Comparison of ENCODE assay signal across 22 mouse cellular contexts in the genomic region with DNA sequence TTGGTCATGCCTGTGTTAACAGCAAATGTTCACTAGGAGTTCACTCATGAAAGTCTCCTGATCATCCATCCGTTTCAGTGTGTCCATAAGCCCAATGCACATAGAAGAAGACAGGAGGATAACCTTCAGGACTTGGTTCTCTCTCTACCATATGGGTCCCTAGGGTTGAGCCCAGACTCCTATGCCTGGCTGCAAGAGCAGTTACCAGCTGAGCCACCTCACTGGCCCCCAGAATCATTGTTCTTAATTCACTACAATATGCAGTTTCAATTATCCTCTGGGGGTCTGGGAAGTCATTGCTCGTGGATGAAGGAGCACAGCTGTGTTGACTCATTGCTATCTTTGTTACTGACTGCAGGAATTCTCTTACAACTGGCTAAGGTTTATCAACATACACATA.
DNase-seq lines count a peak whose midpoint lies in the region; ATAC-seq and TF ChIP-seq lines count a peak whose summit lies in the region.
"Had no signal": no experiment of that assay in that cellular context is flagged by ENCODE, and none has a peak within 500 bp of the region (broad histone marks: within the 10 kb centered on the region; RNA-seq: fewer than 3 reads in every experiment).

No protein-coding gene starts in this region.

- no peak for TF ChIP-seq CTCF in lung, embryonic 14.5 days (IDR thresholded peaks at IDR 0.05; ENCODE audit: low read depth)

- H3K4me1 ChIP-seq in hindbrain, embryonic 12.5 days: no peaks in the 10 kb centered on the region
- H3K4me1 ChIP-seq in hindbrain, embryonic 16.5 days (ENCODE audit: control insufficient read depth, insufficient read depth, low read depth, low read length): no peaks in the 10 kb centered on the region
- H3K4me1 ChIP-seq in lung, embryonic 14.5 days (ENCODE audit: insufficient read depth): no peaks in the 10 kb centered on the region
- H3K4me1 ChIP-seq in neural tube, embryonic 13.5 days (replicated peaks): no peaks in the 10 kb centered on the region
- H3K4me1 ChIP-seq in neural tube, embryonic 15.5 days: no peaks in the 10 kb centered on the region
- H3K4me1 ChIP-seq: embryonic facial prominence, embryonic 13.5 days; embryonic facial prominence, embryonic 15.5 days; forebrain, embryonic 10.5 days; forebrain, embryonic 12.5 days had no signal

- H3K9me3 ChIP-seq in hindbrain, embryonic 12.5 days (replicated peaks): no peaks in the 10 kb centered on the region
- H3K9me3 ChIP-seq in hindbrain, embryonic 16.5 days (ENCODE audit: control insufficient read depth, low read length): 0 out of 2 replicates have a peak, but pooled peaks cover 2% of the 10 kb centered on the region
- no peaks in the 10 kb centered on the region for H3K9me3 ChIP-seq in lung, embryonic 14.5 days (ENCODE audit: low read depth, low read length)
- H3K9me3 ChIP-seq in neural tube, embryonic 13.5 days: 0 out of 2 replicates have a peak, but pooled peaks cover 6% of the 10 kb centered on the region
- no peaks in the 10 kb centered on the region for H3K9me3 ChIP-seq in neural tube, embryonic 15.5 days (replicated peaks)
- H3K9me3 ChIP-seq: embryonic facial prominence, embryonic 13.5 days; embryonic facial prominence, embryonic 15.5 days; forebrain, embryonic 10.5 days; forebrain, embryonic 12.5 days had no signal

- H3K9ac ChIP-seq in hindbrain, embryonic 12.5 days: no peak overlapping the region
- H3K9ac ChIP-seq in hindbrain, embryonic 16.5 days (ENCODE audit: low read depth, low read length): no peak overlapping the region
- H3K9ac ChIP-seq in lung, embryonic 14.5 days: no peak overlapping the region
- H3K9ac ChIP-seq in neural tube, embryonic 13.5 days: no peak overlapping the region
- H3K9ac ChIP-seq in neural tube, embryonic 15.5 days (replicated peaks): no peak overlapping the region
- H3K9ac ChIP-seq: embryonic facial prominence, embryonic 13.5 days; embryonic facial prominence, embryonic 15.5 days; forebrain, embryonic 12.5 days had no signal

- H3K4me2 ChIP-seq in hindbrain, embryonic 12.5 days (replicated peaks): no peak overlapping the region
- H3K4me2 ChIP-seq in hindbrain, embryonic 16.5 days (ENCODE audit: low read length): no peak overlapping the region
- H3K4me2 ChIP-seq in lung, embryonic 14.5 days: no peak overlapping the region
- H3K4me2 ChIP-seq in neural tube, embryonic 13.5 days: no peak overlapping the region
- no peak overlapping the region for H3K4me2 ChIP-seq in neural tube, embryonic 15.5 days
- H3K4me2 ChIP-seq: embryonic facial prominence, embryonic 13.5 days; embryonic facial prominence, embryonic 15.5 days; forebrain, embryonic 12.5 days had no signal

- peak; percentile 63; the same call in 1 of the 2 replicates for ATAC-seq in hindbrain, embryonic 12.5 days (ENCODE audit: low FRiP score)
- no peak for ATAC-seq in hindbrain, embryonic 16.5 days
- no peak for ATAC-seq in lung, embryonic 14.5 days (ENCODE audit: insufficient read depth)
- peak; percentile 19; the same call in 1 of the 2 replicates for ATAC-seq in neural tube, embryonic 13.5 days (ENCODE audit: low read depth)
- ATAC-seq in neural tube, embryonic 15.5 days (ENCODE audit: low FRiP score): no peak
- ATAC-seq: forebrain, embryonic 14.5 days had no signal

- H3K27ac ChIP-seq in hindbrain, embryonic 12.5 days: no peak overlapping the region
- H3K27ac ChIP-seq in hindbrain, embryonic 16.5 days (ENCODE audit: low read depth, low read length): no peak overlapping the region
- H3K27ac ChIP-seq in lung, embryonic 14.5 days (ENCODE audit: low read depth): no peak overlapping the region
- H3K27ac ChIP-seq in neural tube, embryonic 13.5 days (replicated peaks): no peak overlapping the region
- H3K27ac ChIP-seq in neural tube, embryonic 15.5 days (replicated peaks): no peak overlapping the region
- H3K27ac ChIP-seq: embryonic facial prominence, embryonic 13.5 days; embryonic facial prominence, embryonic 15.5 days; forebrain, embryonic 10.5 days; forebrain, embryonic 12.5 days had no signal

- no peak overlapping the region for H3K4me3 ChIP-seq in hindbrain, embryonic 12.5 days
- no peak overlapping the region for H3K4me3 ChIP-seq in hindbrain, embryonic 16.5 days (ENCODE audit: low read length)
- H3K4me3 ChIP-seq in lung, embryonic 14.5 days (ENCODE audit: low read depth, low read length): no peak overlapping the region
- no peak overlapping the region for H3K4me3 ChIP-seq in neural tube, embryonic 13.5 days
- no peak overlapping the region for H3K4me3 ChIP-seq in neural tube, embryonic 15.5 days (replicated peaks)
- H3K4me3 ChIP-seq: embryonic facial prominence, embryonic 13.5 days; embryonic facial prominence, embryonic 15.5 days; erythroblast, embryonic 14.5 days; forebrain, embryonic 10.5 days; forebrain, embryonic 12.5 days had no signal

- no peaks in the 10 kb centered on the region for H3K36me3 ChIP-seq in hindbrain, embryonic 12.5 days
- H3K36me3 ChIP-seq in hindbrain, embryonic 16.5 days (ENCODE audit: control insufficient read depth, insufficient read depth, low read length): no peaks in the 10 kb centered on the region
- no peaks in the 10 kb centered on the region for H3K36me3 ChIP-seq in lung, embryonic 14.5 days (ENCODE audit: insufficient read depth)
- H3K36me3 ChIP-seq in neural tube, embryonic 13.5 days: no peaks in the 10 kb centered on the region
- H3K36me3 ChIP-seq in neural tube, embryonic 15.5 days: no peaks in the 10 kb centered on the region
- H3K36me3 ChIP-seq: embryonic facial prominence, embryonic 13.5 days; embryonic facial prominence, embryonic 15.5 days; forebrain, embryonic 10.5 days; forebrain, embryonic 12.5 days had no signal

- H3K27me3 ChIP-seq in hindbrain, embryonic 12.5 days: peaks cover 5% of the 10 kb centered on the region; the same call in 1 of the 2 replicates
- H3K27me3 ChIP-seq in hindbrain, embryonic 16.5 days (replicated peaks; ENCODE audit: control insufficient read depth, insufficient read depth, low read length): no peaks in the 10 kb centered on the region
- H3K27me3 ChIP-seq in lung, embryonic 14.5 days (ENCODE audit: insufficient read depth, low read length): no peaks in the 10 kb centered on the region
- H3K27me3 ChIP-seq in neural tube, embryonic 13.5 days: no peaks in the 10 kb centered on the region
- no peaks in the 10 kb centered on the region for H3K27me3 ChIP-seq in neural tube, embryonic 15.5 days (replicated peaks)
- H3K27me3 ChIP-seq: embryonic facial prominence, embryonic 13.5 days; embryonic facial prominence, embryonic 15.5 days; forebrain, embryonic 12.5 days had no signal

- WGBS in hindbrain, embryonic 12.5 days: 53% methylated on average over 2 of the region's 2 CpGs
- 53% methylated on average over 2 of the region's 2 CpGs for WGBS in hindbrain, embryonic 16.5 days
- WGBS in lung, embryonic 14.5 days: 39% methylated on average over 2 of the region's 2 CpGs
- 47% methylated on average over 2 of the region's 2 CpGs for WGBS in neural tube, embryonic 13.5 days
- 47% methylated on average over 2 of the region's 2 CpGs for WGBS in neural tube, embryonic 15.5 days

- peak; percentile 14 for DNase-seq in lung, embryonic 14.5 days
- DNase-seq in lung, postnatal 10 days: no peak
- DNase-seq: adrenal gland, adult 2 months; adrenal gland, postnatal 10 days; adrenal gland, postnatal 25 days; cerebellum, adult 11 months; cerebellum, adult 18-20 months; cerebellum, adult 8-10 months; cerebellum, adult 9-11 months; cerebellum, postnatal 14 days; cerebellum, postnatal 36 days; embryo, embryonic 11 days had no signal

Comparison
In these comparisons a context has a peak if more than half of its experiments do, and no peak if none do; other contexts are left out.
1. ATAC-seq: peak in hindbrain, embryonic 12.5 days (single experiment) and neural tube, embryonic 13.5 days (single experiment); none in hindbrain, embryonic 16.5 days (single experiment), lung, embryonic 14.5 days (single experiment) and neural tube, embryonic 15.5 days (single experiment).